Mouse (Mus musculus) heart, adult 8-10 months (tissue): ENCODE measurements around the gene Uroc1. TPM values are rescaled to one million over a fixed set of nuclear protein-coding genes. Genes with fewer than 3 reads are reported as not detected.

Source experiments
- DNase-seq: peaks from one replicate; pipeline ENCODE4 v3.0.0; 2022; ENCODE audit warnings: low spot score
- total RNA-seq, 4 experiments: library from RNA; stranded (reverse); gene quantifications; 2 replicates each; pipeline ENCODE4 v1.2.4; 2022

Uroc1 gene
- total RNA-seq, 4 experiments from 2014 or later = not detected

- no peak for DNase-seq
Observed at GRCm38 (mm10) chr6:90358142-90358541, 25.1 kb downstream of the Uroc1 start.

- no peak for DNase-seq
Observed at GRCm38 (mm10) chr6:90359445-90359844, 26.4 kb downstream of the Uroc1 start.

GRCm38 (mm10) chr6:90360024-90360781, 27.1 kb downstream of the Uroc1 start:
- DNase-seq = peak; percentile 63

GRCm38 (mm10) chr6:90360922-90361614, 28.0 kb downstream of the Uroc1 start:
- DNase-seq = no peak

GRCm38 (mm10) chr6:90363301-90363700, 30.2 kb downstream of the Uroc1 start:
- no peak for DNase-seq

GRCm38 (mm10) chr6:90368976-90369724, 36.1 kb downstream of the Uroc1 start, which contains the start of gene Zxdc:
Zxdc (plus strand) TSS chr6:90369492.
- DNase-seq = peak; percentile 100

GRCm38 (mm10) chr6:90369725-90370553, 36.9 kb downstream of the Uroc1 start:
- DNase-seq = no peak

GRCm38 (mm10) chr6:90374647-90375046, 41.6 kb downstream of the Uroc1 start:
- DNase-seq = no peak

GRCm38 (mm10) chr6:90377708-90378107, 44.6 kb downstream of the Uroc1 start:
- no peak for DNase-seq

- DNase-seq = no peak
Observed at GRCm38 (mm10) chr6:90381465-90381864, 48.4 kb downstream of the Uroc1 start.

GRCm38 (mm10) chr6:90390629-90391028, 57.5 kb downstream of the Uroc1 start:
- no peak for DNase-seq

GRCm38 (mm10) chr6:90393948-90394347, 60.9 kb downstream of the Uroc1 start:
- DNase-seq = no peak

- no peak for DNase-seq
Observed at GRCm38 (mm10) chr6:90395751-90396150, 62.7 kb downstream of the Uroc1 start.

- no peak for DNase-seq
Observed at GRCm38 (mm10) chr6:90397291-90397690, 64.2 kb downstream of the Uroc1 start.

- no peak for DNase-seq
Observed at GRCm38 (mm10) chr6:90408632-90409031, 75.5 kb downstream of the Uroc1 start.

- DNase-seq = no peak
Observed at GRCm38 (mm10) chr6:90410972-90411371, 77.9 kb downstream of the Uroc1 start.

GRCm38 (mm10) chr6:90411926-90412325, 78.8 kb downstream of the Uroc1 start:
- no peak for DNase-seq
